27 mouse cellular contexts compared by ENCODE assay signal in genomic region chr8:13633107-13633506, GRCm38 (mm10). TPM values are rescaled to one million over a fixed set of nuclear protein-coding genes. Genes with fewer than 3 reads are reported as not detected.
DNase-seq lines count a peak whose midpoint lies in the region; ATAC-seq and TF ChIP-seq lines count a peak whose summit lies in the region.
"Had no signal": no experiment of that assay in that cellular context is flagged by ENCODE, and none has a peak within 500 bp of the region (broad histone marks: within the 10 kb centered on the region; RNA-seq: fewer than 3 reads in every experiment).

No protein-coding gene starts in this region.

- H3K9ac ChIP-seq in heart, embryonic 11.5 days (ENCODE audit: low read depth, low read length) = no peak overlapping the region
- H3K9ac ChIP-seq in MEL (ENCODE audit: control insufficient read depth, low read depth, low read length, poor library complexity, severe bottlenecking) = no peak overlapping the region
- H3K9ac ChIP-seq: embryonic facial prominence, embryonic 13.5 days; forebrain, embryonic 12.5 days; forebrain, embryonic 15.5 days; hindbrain, embryonic 13.5 days; intestine, embryonic 15.5 days had no signal

- H3K27ac ChIP-seq in heart, embryonic 11.5 days (ENCODE audit: low read depth, low read length) = no peak overlapping the region
- H3K27ac ChIP-seq in MEL (ENCODE audit: control insufficient read depth, low read depth, low read length) = no peak overlapping the region
- H3K27ac ChIP-seq: embryonic facial prominence, embryonic 10.5 days; embryonic facial prominence, embryonic 13.5 days; forebrain, embryonic 12.5 days; forebrain, embryonic 15.5 days; gastrocnemius, adult 2 months; hindbrain, embryonic 10.5 days; hindbrain, embryonic 13.5 days; intestine, embryonic 15.5 days had no signal

- H3K36me3 ChIP-seq in heart, embryonic 11.5 days (ENCODE audit: control insufficient read depth, insufficient read depth, low read length) = peaks cover 1% of the 10 kb centered on the region; the same call in 1 of the 2 replicates
- H3K36me3 ChIP-seq in MEL (ENCODE audit: control insufficient read depth in 1 of 2, insufficient read depth in 2 of 2, low read length in 2 of 2) = peaks cover 0 to 13% of the 10 kb centered on the region in 2 experiments; a peak in 2 of 4 replicates
- H3K36me3 ChIP-seq: embryonic facial prominence, embryonic 13.5 days; forebrain, embryonic 15.5 days; intestine, embryonic 15.5 days had no signal

- H3K4me1 ChIP-seq in heart, embryonic 11.5 days (ENCODE audit: control insufficient read depth, insufficient read depth, low read length) = no peaks in the 10 kb centered on the region
- H3K4me1 ChIP-seq in MEL (ENCODE audit: control insufficient read depth in 1 of 2, insufficient read depth in 2 of 2, low read length in 2 of 2) = peaks cover 4 to 13% of the 10 kb centered on the region in 2 experiments
- H3K4me1 ChIP-seq: forebrain, embryonic 15.5 days; intestine, embryonic 15.5 days had no signal

- H3K4me3 ChIP-seq in heart, embryonic 11.5 days (ENCODE audit: low read depth, low read length) = no peak overlapping the region
- no peak overlapping the region for H3K4me3 ChIP-seq in MEL (ENCODE audit: control insufficient read depth in 1 of 2, insufficient read depth in 1 of 2, low read depth in 2 of 2, low read length in 2 of 2)
- H3K4me3 ChIP-seq: embryonic facial prominence, embryonic 10.5 days; embryonic facial prominence, embryonic 13.5 days; erythroblast, embryonic 14.5 days; forebrain, embryonic 12.5 days; forebrain, embryonic 15.5 days; gastrocnemius, adult 2 months; hindbrain, embryonic 10.5 days; hindbrain, embryonic 13.5 days; intestine, embryonic 15.5 days had no signal

- H3K4me2 ChIP-seq in heart, embryonic 11.5 days = no peak overlapping the region
- H3K4me2 ChIP-seq: embryonic facial prominence, embryonic 13.5 days; forebrain, embryonic 12.5 days; forebrain, embryonic 15.5 days; hindbrain, embryonic 13.5 days; intestine, embryonic 15.5 days had no signal

- WGBS in heart, embryonic 11.5 days (ENCODE audit: insufficient replicate concordance) = 79% methylated on average over 6 of the region's 6 CpGs

- TF ChIP-seq RAD21 in MEL (IDR thresholded peaks at IDR 0.05; ENCODE audit: low read depth, low read length) = no peak

- no peaks in the 10 kb centered on the region for H3K27me3 ChIP-seq in heart, embryonic 11.5 days (ENCODE audit: control insufficient read depth, insufficient read depth, low read length)
- H3K27me3 ChIP-seq in MEL (ENCODE audit: control insufficient read depth in 1 of 2, insufficient read depth in 2 of 2, low read length in 2 of 2) = no peaks in the 10 kb centered on the region
- H3K27me3 ChIP-seq: embryonic facial prominence, embryonic 13.5 days; forebrain, embryonic 12.5 days; forebrain, embryonic 15.5 days; hindbrain, embryonic 13.5 days; intestine, embryonic 15.5 days; Patski had no signal

- H3K9me3 ChIP-seq in heart, embryonic 11.5 days (replicated peaks; ENCODE audit: control insufficient read depth, low read length) = no peaks in the 10 kb centered on the region; the same call in 1 of the 2 replicates
- no peaks in the 10 kb centered on the region for H3K9me3 ChIP-seq in MEL (replicated peaks; ENCODE audit: insufficient read depth, low read length)
- H3K9me3 ChIP-seq: forebrain, embryonic 12.5 days; forebrain, embryonic 15.5 days; intestine, embryonic 15.5 days had no signal

- TF ChIP-seq EP300 in MEL (IDR thresholded peaks at IDR 0.05; ENCODE audit: low read depth in 1 of 2, low read length in 2 of 2) = no peak

- TF ChIP-seq CTCF in MEL (IDR thresholded peaks at IDR 0.05 in 2 of 3, conservative IDR thresholded peaks at IDR 0.05 in 1 of 3; ENCODE audit: control insufficient read depth in 1 of 3, insufficient read depth in 1 of 3, low read depth in 2 of 3, low read length in 3 of 3, poor library complexity in 1 of 3, severe bottlenecking in 1 of 3) = no peak

- no peak for ATAC-seq in heart, embryonic 11.5 days (replicated peaks; ENCODE audit: insufficient number of reproducible peaks, low FRiP score, low TSS enrichment)
- ATAC-seq: forebrain, embryonic 15.5 days; hindbrain, embryonic 16.5 days; intestine, embryonic 15.5 days; Patski had no signal

- no peak for TF ChIP-seq POLR2A in MEL (IDR thresholded peaks at IDR 0.05; ENCODE audit: control insufficient read depth in 1 of 2, insufficient read depth in 1 of 2, low read depth in 1 of 2, low read length in 2 of 2, poor library complexity in 1 of 2)

- DNase-seq in heart, adult 18-20 months = peak; percentile 68 to 76
- DNase-seq in heart, postnatal 25 days (ENCODE audit: low spot score) = no peak
- peak; percentile 58 to 60 for DNase-seq in heart, postnatal 10 days
- peak; percentile 14 for DNase-seq in MEL (ENCODE audit: low read depth, low spot score)
- DNase-seq in left cerebral cortex, adult 18-20 months (ENCODE audit: low spot score in 2 of 2) = no peak
- DNase-seq: adrenal gland, adult 2 months; adrenal gland, postnatal 14 days; cerebellum, adult 11 months; cerebellum, adult 2 months; cerebellum, adult 9-11 months; cerebellum, postnatal 36 days; embryo, embryonic 11 days; gastrocnemius, adult 2 months; gastrocnemius, postnatal 14 days; kidney, adult 11 months; kidney, adult 8-10 months had no signal

- H3K79me2 ChIP-seq in MEL (ENCODE audit: control insufficient read depth, insufficient read depth, low read length, poor library complexity) = no peaks in the 10 kb centered on the region

- intact Hi-C loops in heart, postnatal 25 days (cut with DNase I) = no loop called here
- intact Hi-C loops in heart, postnatal 10 days (cut with DNase I) = no loop called here

TF ChIP-seq in MEL, 35 proteins besides CTCF, POLR2A, EP300 and RAD21:
- TF ChIP-seq UBTF (IDR thresholded peaks at IDR 0.05; ENCODE audit: borderline replicate concordance, insufficient read depth, low read depth, low read length) = no peak
- no peak for TF ChIP-seq GABPA (IDR thresholded peaks at IDR 0.05; ENCODE audit: low read depth, low read length)
- no peak for TF ChIP-seq NELFE (IDR thresholded peaks at IDR 0.05; ENCODE audit: low read depth, low read length)
- no peak for TF ChIP-seq ELF1 (IDR thresholded peaks at IDR 0.05; ENCODE audit: low read depth, low read length)
- TF ChIP-seq USF1 (IDR thresholded peaks at IDR 0.05; ENCODE audit: low read depth, low read length) = no peak
- no peak for TF ChIP-seq RCOR1 (IDR thresholded peaks at IDR 0.05; ENCODE audit: low read depth, low read length)
- no peak for TF ChIP-seq KAT2A (conservative IDR thresholded peaks at IDR 0.05; ENCODE audit: low read depth, low read length)
- no peak for TF ChIP-seq SIN3A (IDR thresholded peaks at IDR 0.05; ENCODE audit: low read length)
- no peak for TF ChIP-seq ZMIZ1 (IDR thresholded peaks at IDR 0.05; ENCODE audit: low read depth, low read length)
- TF ChIP-seq MAZ (IDR thresholded peaks at IDR 0.05; ENCODE audit: low read depth, low read length) = no peak
- TF ChIP-seq SMC3 (IDR thresholded peaks at IDR 0.05; ENCODE audit: low read depth, low read length) = no peak
- TF ChIP-seq MYB (IDR thresholded peaks at IDR 0.05; ENCODE audit: low read depth, low read length) = no peak
- TF ChIP-seq POLR2AphosphoS5 (IDR thresholded peaks at IDR 0.05; ENCODE audit: borderline replicate concordance, low read depth, low read length) = no peak
- TF ChIP-seq JUND (IDR thresholded peaks at IDR 0.05; ENCODE audit: low read depth, low read length) = no peak
- no peak for TF ChIP-seq HCFC1 (IDR thresholded peaks at IDR 0.05; ENCODE audit: low read depth, low read length)
- no peak for TF ChIP-seq NRF1 (IDR thresholded peaks at IDR 0.05; ENCODE audit: insufficient read depth, low read depth, low read length, poor library complexity, severe bottlenecking)
- no peak for TF ChIP-seq MXI1 (IDR thresholded peaks at IDR 0.05; ENCODE audit: low read depth, low read length)
- TF ChIP-seq MAX (IDR thresholded peaks at IDR 0.05; ENCODE audit: low read length) = no peak
- TF ChIP-seq CHD2 (IDR thresholded peaks at IDR 0.05; ENCODE audit: low read length) = no peak
- no peak for TF ChIP-seq MEF2A (IDR thresholded peaks at IDR 0.05; ENCODE audit: extremely low read depth, insufficient replicate concordance, low read depth, low read length, poor library complexity, severe bottlenecking)

RNA-seq across cellular contexts. Expression of gene Rasa3, which starts 44.3 kb away (rescaled TPM):
- total RNA-seq in heart, adult 18-20 months (2021) = 10 to 100 TPM; 11.2 to 14.0 TPM
- 10 to 100 TPM; 14.8 to 19.8 TPM for total RNA-seq in heart, postnatal 25 days (2021)
- 10 to 100 TPM; 22.3 to 25.1 TPM for total RNA-seq in heart, postnatal 10 days (2021)
- 26.3 and 36.3 TPM in 2 replicates for polyA plus RNA-seq in heart, embryonic 11.5 days (2014; fragmentation: Nextera tagmentation; extraction: Ambion mirVana)
- total RNA-seq in MEL (2012; rRNA removed) = 18.3 and 22.4 TPM in 2 replicates
- polyA plus RNA-seq in MEL (2012; ENCODE audit: insufficient read depth in 1 of 2, insufficient read length in 2 of 2, low read depth in 1 of 2, low replicate concordance in 2 of 2, missing spikeins in 1 of 2) = 10 to 100 TPM in 1 of 2 experiments, not detected in 1; 28.0 TPM
- total RNA-seq in left cerebral cortex, adult 18-20 months (2021) = 10 to 100 TPM; 65.6 to 72.9 TPM

Comparison
In these comparisons a context has a peak if more than half of its experiments do, and no peak if none do; other contexts are left out.
1. DNase-seq: peak in heart, adult 18-20 months (2 of 2), heart, postnatal 10 days (2 of 2) and MEL (single experiment); none in heart, postnatal 25 days (single experiment) and left cerebral cortex, adult 18-20 months (0 of 2).